ENCODE assay signal across 7 mouse cellular contexts in the genomic region with DNA sequence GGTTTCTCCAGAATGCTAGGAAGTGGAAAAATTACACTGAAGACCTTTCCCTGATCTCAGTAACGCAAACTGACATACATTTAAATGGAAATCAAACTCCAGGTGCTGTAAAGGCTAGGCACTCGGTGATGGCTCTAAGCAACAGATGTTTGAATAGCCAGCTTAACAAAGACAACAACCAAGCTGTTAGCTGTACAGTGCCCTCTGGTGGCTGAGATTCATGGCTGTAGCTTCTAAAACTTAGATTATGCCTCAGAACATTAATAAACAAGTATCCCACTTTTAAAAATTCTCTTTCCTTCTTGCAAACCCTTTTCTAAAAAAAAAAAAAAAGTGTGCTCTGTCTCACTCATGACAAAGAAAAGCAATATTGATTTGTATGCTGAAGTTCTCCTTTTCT.
DNase-seq lines count a peak whose midpoint lies in the region; ATAC-seq and TF ChIP-seq lines count a peak whose summit lies in the region.

No protein-coding gene starts in this region.

- H3K9me3 ChIP-seq in midbrain, embryonic 14.5 days (ENCODE audit: control insufficient read depth, low read length): no peaks in the 10 kb centered on the region
- no peaks in the 10 kb centered on the region for H3K9me3 ChIP-seq in midbrain, embryonic 16.5 days (replicated peaks; ENCODE audit: control insufficient read depth, low read length, poor library complexity, severe bottlenecking)
- no peaks in the 10 kb centered on the region for H3K9me3 ChIP-seq in forebrain, embryonic 12.5 days
- no peaks in the 10 kb centered on the region for H3K9me3 ChIP-seq in lung, embryonic 14.5 days (ENCODE audit: low read depth, low read length)

- WGBS in midbrain, embryonic 14.5 days: 9% methylated on average over 2 of the region's 2 CpGs
- WGBS in midbrain, embryonic 16.5 days: 10% methylated on average over 2 of the region's 2 CpGs
- 12% methylated on average over 2 of the region's 2 CpGs for WGBS in forebrain, embryonic 12.5 days
- 14% methylated on average over 2 of the region's 2 CpGs for WGBS in lung, embryonic 14.5 days

- ATAC-seq in midbrain, embryonic 14.5 days (ENCODE audit: low FRiP score, low TSS enrichment): no peak; the same call in 1 of the 2 replicates
- no peak for ATAC-seq in midbrain, embryonic 16.5 days
- 0 out of 2 replicates have a peak, but pooled peaks have one; percentile 27 for ATAC-seq in forebrain, embryonic 12.5 days (ENCODE audit: low FRiP score)
- peak; percentile 35; the same call in 1 of the 2 replicates for ATAC-seq in lung, embryonic 14.5 days (ENCODE audit: insufficient read depth)

- H3K36me3 ChIP-seq in midbrain, embryonic 14.5 days (ENCODE audit: control insufficient read depth, insufficient read depth, low read length): no peaks in the 10 kb centered on the region
- H3K36me3 ChIP-seq in midbrain, embryonic 16.5 days (ENCODE audit: control insufficient read depth, insufficient read depth, low read length): no peaks in the 10 kb centered on the region
- H3K36me3 ChIP-seq in forebrain, embryonic 12.5 days (replicated peaks): no peaks in the 10 kb centered on the region
- H3K36me3 ChIP-seq in lung, embryonic 14.5 days (ENCODE audit: insufficient read depth): no peaks in the 10 kb centered on the region

- H3K9ac ChIP-seq in midbrain, embryonic 14.5 days (replicated peaks; ENCODE audit: low read length): no peak overlapping the region
- no peak overlapping the region for H3K9ac ChIP-seq in midbrain, embryonic 16.5 days (ENCODE audit: low read depth, low read length)
- no peak overlapping the region for H3K9ac ChIP-seq in forebrain, embryonic 12.5 days
- no peak overlapping the region for H3K9ac ChIP-seq in lung, embryonic 14.5 days

- H3K27me3 ChIP-seq in midbrain, embryonic 14.5 days (ENCODE audit: control insufficient read depth, insufficient read depth, low read length): no peaks in the 10 kb centered on the region
- no peaks in the 10 kb centered on the region for H3K27me3 ChIP-seq in midbrain, embryonic 16.5 days (ENCODE audit: control insufficient read depth, insufficient read depth, low read depth, low read length)
- H3K27me3 ChIP-seq in forebrain, embryonic 12.5 days: no peaks in the 10 kb centered on the region
- H3K27me3 ChIP-seq in lung, embryonic 14.5 days (ENCODE audit: insufficient read depth, low read length): no peaks in the 10 kb centered on the region

- no peak overlapping the region for H3K4me2 ChIP-seq in midbrain, embryonic 14.5 days (ENCODE audit: low read length)
- H3K4me2 ChIP-seq in midbrain, embryonic 16.5 days (ENCODE audit: low read length): no peak overlapping the region
- H3K4me2 ChIP-seq in forebrain, embryonic 12.5 days: no peak overlapping the region
- no peak overlapping the region for H3K4me2 ChIP-seq in lung, embryonic 14.5 days

- TF ChIP-seq CTCF in lung, embryonic 14.5 days (IDR thresholded peaks at IDR 0.05; ENCODE audit: low read depth): peak; percentile 83

- no peak overlapping the region for H3K4me3 ChIP-seq in midbrain, embryonic 14.5 days (replicated peaks; ENCODE audit: low read depth, low read length)
- H3K4me3 ChIP-seq in midbrain, embryonic 16.5 days (ENCODE audit: low read depth, low read length): no peak overlapping the region
- no peak overlapping the region for H3K4me3 ChIP-seq in forebrain, embryonic 12.5 days (replicated peaks)
- no peak overlapping the region for H3K4me3 ChIP-seq in lung, embryonic 14.5 days (ENCODE audit: low read depth, low read length)

- no peak overlapping the region for H3K27ac ChIP-seq in midbrain, embryonic 14.5 days (replicated peaks; ENCODE audit: low read depth, low read length)
- no peak overlapping the region for H3K27ac ChIP-seq in midbrain, embryonic 16.5 days (ENCODE audit: low read length)
- H3K27ac ChIP-seq in forebrain, embryonic 12.5 days: no peak overlapping the region
- no peak overlapping the region for H3K27ac ChIP-seq in lung, embryonic 14.5 days (ENCODE audit: low read depth)

- H3K4me1 ChIP-seq in midbrain, embryonic 14.5 days (ENCODE audit: control insufficient read depth, insufficient read depth, low read length): 0 out of 2 replicates have a peak, but pooled peaks cover 3% of the 10 kb centered on the region
- 0 out of 2 replicates have a peak, but pooled peaks cover 3% of the 10 kb centered on the region for H3K4me1 ChIP-seq in midbrain, embryonic 16.5 days (ENCODE audit: control insufficient read depth, insufficient read depth, low read length)
- H3K4me1 ChIP-seq in forebrain, embryonic 12.5 days: peaks cover 6% of the 10 kb centered on the region; the same call in 1 of the 2 replicates
- 0 out of 2 replicates have a peak, but pooled peaks cover 3% of the 10 kb centered on the region for H3K4me1 ChIP-seq in lung, embryonic 14.5 days (ENCODE audit: insufficient read depth)

- peak; percentile 86 for DNase-seq in midbrain, embryonic 14.5 days
- DNase-seq in adrenal gland, postnatal 14 days: peak; percentile 72
- DNase-seq in kidney, adult 8-10 months: peak; percentile 20 to 60
- DNase-seq in lung, embryonic 14.5 days: peak; percentile 95
- peak; percentile 19 for DNase-seq in telencephalon, adult 2 months (ENCODE audit: low read depth, low spot score)

Comparison
In these comparisons a context has a peak if more than half of its experiments do, and no peak if none do; other contexts are left out.
1. ATAC-seq: peak in forebrain, embryonic 12.5 days (single experiment) and lung, embryonic 14.5 days (single experiment); none in midbrain, embryonic 14.5 days (single experiment) and midbrain, embryonic 16.5 days (single experiment).
2. DNase-seq: peak in every context shown above with its lines; median percentile 95 in lung, embryonic 14.5 days; 86 in midbrain, embryonic 14.5 days; 72 in adrenal gland, postnatal 14 days; 40 in kidney, adult 8-10 months; 19 in telencephalon, adult 2 months.